Mouse (Mus musculus): ENCODE data around the gene Rspry1. TPM values are rescaled to one million over a fixed set of nuclear protein-coding genes. Genes with fewer than 3 reads are reported as not detected.
A peak's percentile ranks its signal among the peaks of the same experiment; 100 is the strongest.

The Rspry1 gene
- total and polyA plus RNA-seq, 2 experiments from 2014 or later: 35.9 to 42.7 TPM

GRCm38 (mm10) chr8:94664722-94665121, 63.0 kb downstream of the Rspry1 start:
- H3K36me3 ChIP-seq (ENCODE audit: insufficient read depth, low read length): peaks cover 7% of the 10 kb centered on the region; the same call in 1 of the 2 replicates
- DNase-seq (ENCODE audit: low spot score): no peak
- 77% methylated on average over 2 of the region's 2 CpGs for WGBS
- H3K4me3 ChIP-seq (ENCODE audit: low read depth, low read length): no peak overlapping the region
- no peaks in the 10 kb centered on the region for H3K27me3 ChIP-seq (ENCODE audit: insufficient read depth, low read length)
- no peak for ATAC-seq (ENCODE audit: low FRiP score)
- no peak for TF ChIP-seq CTCF (IDR thresholded peaks at IDR 0.05)
- no peak overlapping the region for H3K27ac ChIP-seq (ENCODE audit: low read depth, low read length)
- H3K4me2 ChIP-seq (ENCODE audit: low read depth, low read length, poor library complexity, severe bottlenecking): no peak overlapping the region
- H3K4me1 ChIP-seq (ENCODE audit: insufficient read depth, low read length): peaks cover 7% of the 10 kb centered on the region
- no peaks in the 10 kb centered on the region for H3K9me3 ChIP-seq (ENCODE audit: low read length)
- H3K9ac ChIP-seq (replicated peaks; ENCODE audit: low read length, poor library complexity, severe bottlenecking): no peak overlapping the region

- Histone ChIP-seq H3K4me3 (ENCODE audit: low read depth, low read length) (peak within 1 kb of the TSS; percentile 84), H3K9me3 (ENCODE audit: low read length) (no peaks in the 10 kb centered on the region), H3K27me3 (ENCODE audit: insufficient read depth, low read length) (no peaks in the 10 kb centered on the region), H3K36me3 (ENCODE audit: insufficient read depth, low read length) (peaks cover 14% of the 10 kb centered on the region), H3K4me1 (ENCODE audit: insufficient read depth, low read length) (peaks cover 7% of the 10 kb centered on the region), H3K27ac (ENCODE audit: low read depth, low read length) (peak within 1 kb of the TSS; percentile 98), H3K9ac (replicated peaks; ENCODE audit: low read length, poor library complexity, severe bottlenecking) (peak within 1 kb of the TSS; percentile 96), H3K4me2 (ENCODE audit: low read depth, low read length, poor library complexity, severe bottlenecking) (peak within 1 kb of the TSS; percentile 65)
- under 1% methylated on average over 68 of the region's 74 CpGs for whole genome bisulfite sequencing
- TF ChIP-seq CTCF (IDR thresholded peaks at IDR 0.05): no peak
- ATAC-seq (ENCODE audit: low FRiP score) (peak; percentile 99), DNase-seq (ENCODE audit: low spot score) (peak; percentile 97)
Observed at GRCm38 (mm10) chr8:94666456-94667308, 64.9 kb downstream of the Rspry1 start, which contains the start of gene Arl2bp. Gene Arl2bp, plus strand, starts transcription at chr8:94666600.

GRCm38 (mm10) chr8:94674384-94674783, 72.6 kb downstream of the Rspry1 start:
- WGBS: 87% methylated on average over 5 of the region's 5 CpGs
- H3K4me1 ChIP-seq (ENCODE audit: insufficient read depth, low read length): no peaks in the 10 kb centered on the region
- no peak for TF ChIP-seq CTCF (IDR thresholded peaks at IDR 0.05)
- H3K9ac ChIP-seq (replicated peaks; ENCODE audit: low read length, poor library complexity, severe bottlenecking): no peak overlapping the region
- no peak overlapping the region for H3K4me3 ChIP-seq (ENCODE audit: low read depth, low read length)
- no peak overlapping the region for H3K27ac ChIP-seq (ENCODE audit: low read depth, low read length)
- no peaks in the 10 kb centered on the region for H3K27me3 ChIP-seq (ENCODE audit: insufficient read depth, low read length)
- no peaks in the 10 kb centered on the region for H3K9me3 ChIP-seq (ENCODE audit: low read length)
- DNase-seq (ENCODE audit: low spot score) (no peak), ATAC-seq (ENCODE audit: low FRiP score) (no peak)
- H3K4me2 ChIP-seq (ENCODE audit: low read depth, low read length, poor library complexity, severe bottlenecking): no peak overlapping the region
- peaks cover 49% of the 10 kb centered on the region for H3K36me3 ChIP-seq (ENCODE audit: insufficient read depth, low read length)

GRCm38 (mm10) chr8:94675923-94676322, 74.2 kb downstream of the Rspry1 start:
- H3K9me3 ChIP-seq (ENCODE audit: low read length): no peaks in the 10 kb centered on the region
- no peak overlapping the region for H3K27ac ChIP-seq (ENCODE audit: low read depth, low read length)
- H3K4me1 ChIP-seq (ENCODE audit: insufficient read depth, low read length): no peaks in the 10 kb centered on the region
- H3K4me2 ChIP-seq (ENCODE audit: low read depth, low read length, poor library complexity, severe bottlenecking): no peak overlapping the region
- H3K4me3 ChIP-seq (ENCODE audit: low read depth, low read length): no peak overlapping the region
- 83% methylated on average over 6 of the region's 6 CpGs for WGBS
- TF ChIP-seq CTCF (IDR thresholded peaks at IDR 0.05): no peak
- ATAC-seq (ENCODE audit: low FRiP score) (peak; percentile 25; the same call in 1 of the 2 replicates), DNase-seq (ENCODE audit: low spot score) (no peak)
- no peak overlapping the region for H3K9ac ChIP-seq (replicated peaks; ENCODE audit: low read length, poor library complexity, severe bottlenecking)
- peaks cover 43% of the 10 kb centered on the region for H3K36me3 ChIP-seq (ENCODE audit: insufficient read depth, low read length)
- H3K27me3 ChIP-seq (ENCODE audit: insufficient read depth, low read length): no peaks in the 10 kb centered on the region

- H3K4me1 ChIP-seq (ENCODE audit: insufficient read depth, low read length): no peaks in the 10 kb centered on the region
- H3K4me3 ChIP-seq (ENCODE audit: low read depth, low read length): no peak overlapping the region
- no peak overlapping the region for H3K9ac ChIP-seq (replicated peaks; ENCODE audit: low read length, poor library complexity, severe bottlenecking)
- DNase-seq (ENCODE audit: low spot score) (peak; percentile 52), ATAC-seq (ENCODE audit: low FRiP score) (no peak)
- H3K9me3 ChIP-seq (ENCODE audit: low read length): no peaks in the 10 kb centered on the region
- no peak overlapping the region for H3K4me2 ChIP-seq (ENCODE audit: low read depth, low read length, poor library complexity, severe bottlenecking)
- H3K27me3 ChIP-seq (ENCODE audit: insufficient read depth, low read length): no peaks in the 10 kb centered on the region
- peak overlapping the region; percentile 63 for H3K27ac ChIP-seq (ENCODE audit: low read depth, low read length)
- peaks cover 18% of the 10 kb centered on the region; the same call in 1 of the 2 replicates for H3K36me3 ChIP-seq (ENCODE audit: insufficient read depth, low read length)
- WGBS: 55% methylated on average over 9 of the region's 9 CpGs
- TF ChIP-seq CTCF (IDR thresholded peaks at IDR 0.05): no peak
Observed at GRCm38 (mm10) chr8:94678582-94678981, 76.8 kb downstream of the Rspry1 start.

GRCm38 (mm10) chr8:94680414-94680813, 78.7 kb downstream of the Rspry1 start:
- no peak; the same call in 1 of the 2 replicates for TF ChIP-seq CTCF (IDR thresholded peaks at IDR 0.05)
- Histone ChIP-seq H3K4me1 (ENCODE audit: insufficient read depth, low read length) (no peaks in the 10 kb centered on the region), H3K4me3 (ENCODE audit: low read depth, low read length) (no peak overlapping the region), H3K4me2 (ENCODE audit: low read depth, low read length, poor library complexity, severe bottlenecking) (no peak overlapping the region), H3K9ac (replicated peaks; ENCODE audit: low read length, poor library complexity, severe bottlenecking) (no peak overlapping the region), H3K36me3 (ENCODE audit: insufficient read depth, low read length) (0 out of 2 replicates have a peak, but pooled peaks cover 4% of the 10 kb centered on the region), H3K9me3 (ENCODE audit: low read length) (no peaks in the 10 kb centered on the region), H3K27ac (ENCODE audit: low read depth, low read length) (no peak overlapping the region), H3K27me3 (ENCODE audit: insufficient read depth, low read length) (no peaks in the 10 kb centered on the region)
- 88% methylated on average over 3 of the region's 3 CpGs for WGBS
- ATAC-seq (ENCODE audit: low FRiP score) (no peak), DNase-seq (ENCODE audit: low spot score) (no peak)

Measured in midbrain, postnatal 0 days (tissue).